ENCODE assay signal across 26 mouse cellular contexts in genomic region chr5:118033328-118033727, GRCm38 (mm10). TPM values are rescaled to one million over a fixed set of nuclear protein-coding genes. Genes with fewer than 3 reads are reported as not detected.
A peak's percentile ranks its signal among the peaks of the same experiment; 100 is the strongest.
DNase-seq lines count a peak whose midpoint lies in the region; ATAC-seq lines count a peak whose summit lies in the region.
"Had no signal": no experiment of that assay in that cellular context is flagged by ENCODE, and none has a peak within 500 bp of the region (broad histone marks: within the 10 kb centered on the region; RNA-seq: fewer than 3 reads in every experiment).

No protein-coding gene starts in this region.

- peaks cover 41% of the 10 kb centered on the region for H3K4me1 ChIP-seq in heart, embryonic 11.5 days (ENCODE audit: control insufficient read depth, insufficient read depth, low read length)
- peaks cover 93% of the 10 kb centered on the region for H3K4me1 ChIP-seq in megakaryocyte, embryonic 14.5 days

- H3K9me3 ChIP-seq in heart, embryonic 11.5 days (replicated peaks; ENCODE audit: control insufficient read depth, low read length) = no peaks in the 10 kb centered on the region
- no peaks in the 10 kb centered on the region for H3K9me3 ChIP-seq in megakaryocyte, embryonic 14.5 days
- H3K9me3 ChIP-seq: lung, embryonic 15.5 days had no signal

- intact Hi-C loops in heart, postnatal 25 days (cut with DNase I) = no loop called here

- H3K27me3 ChIP-seq in heart, embryonic 11.5 days (ENCODE audit: control insufficient read depth, insufficient read depth, low read length) = peaks cover 21% of the 10 kb centered on the region
- no peaks in the 10 kb centered on the region for H3K27me3 ChIP-seq in megakaryocyte, embryonic 14.5 days (replicated peaks)

- no peak overlapping the region for H3K4me2 ChIP-seq in heart, embryonic 11.5 days
- H3K4me2 ChIP-seq: forebrain, embryonic 13.5 days; lung, embryonic 15.5 days; midbrain, embryonic 12.5 days had no signal

- DNase-seq in adrenal gland, adult 2 months = peak; percentile 54
- DNase-seq in adrenal gland, adult (ENCODE audit: inconsistent age in 2 of 2, low spot score in 1 of 2) = no peak
- DNase-seq in heart, postnatal 25 days (ENCODE audit: low spot score) = no peak
- no peak for DNase-seq in thymus, postnatal 10 days (ENCODE audit: low spot score in 2 of 2)
- no peak for DNase-seq in right cerebral cortex, adult 2 months (ENCODE audit: low spot score in 2 of 2)
- DNase-seq: embryo, embryonic 11 days; gastrocnemius, postnatal 10 days; heart, adult 11 months; kidney, postnatal 10 days; layer of hippocampus, postnatal 36 days; lung, postnatal 4 days; retina, postnatal 1 day; right cerebral cortex, postnatal 4 days; thymus, postnatal 14 days had no signal

- H3K9ac ChIP-seq in heart, embryonic 11.5 days (ENCODE audit: low read depth, low read length) = no peak overlapping the region
- H3K9ac ChIP-seq: forebrain, embryonic 13.5 days; liver, embryonic 14.5 days; lung, embryonic 15.5 days; midbrain, embryonic 12.5 days had no signal

- WGBS in heart, embryonic 11.5 days (ENCODE audit: insufficient replicate concordance) = 18% methylated on average over 4 of the region's 4 CpGs

- no peak overlapping the region for H3K4me3 ChIP-seq in heart, embryonic 11.5 days (ENCODE audit: low read depth, low read length)
- H3K4me3 ChIP-seq in megakaryocyte, embryonic 14.5 days (replicated peaks) = peak overlapping the region; percentile 64
- H3K4me3 ChIP-seq: forebrain, embryonic 13.5 days; hindbrain, embryonic 10.5 days; layer of hippocampus, adult 2 months; lung, embryonic 15.5 days; midbrain, embryonic 12.5 days had no signal

- H3K36me3 ChIP-seq in heart, embryonic 11.5 days (ENCODE audit: control insufficient read depth, insufficient read depth, low read length) = no peaks in the 10 kb centered on the region
- peaks cover 65% of the 10 kb centered on the region for H3K36me3 ChIP-seq in megakaryocyte, embryonic 14.5 days (replicated peaks; ENCODE audit: low read length)
- H3K36me3 ChIP-seq: hindbrain, embryonic 10.5 days; lung, embryonic 15.5 days; midbrain, embryonic 12.5 days had no signal

- ATAC-seq in heart, embryonic 11.5 days (replicated peaks; ENCODE audit: insufficient number of reproducible peaks, low FRiP score, low TSS enrichment) = no peak
- ATAC-seq in megakaryocyte, adult 5-6 weeks (ENCODE audit: poor library complexity, severe bottlenecking) = no peak
- ATAC-seq: activated CD4-positive, CD25-positive, alpha-beta regulatory T cell, adult 4 months; forebrain, embryonic 13.5 days; hindbrain, postnatal 0 days; intestine, postnatal 0 days had no signal

- H3K27ac ChIP-seq in heart, embryonic 11.5 days (ENCODE audit: low read depth, low read length) = peak overlapping the region; percentile 50; the same call in 1 of the 2 replicates
- H3K27ac ChIP-seq: forebrain, embryonic 13.5 days; hindbrain, embryonic 10.5 days; hindbrain, postnatal 0 days; layer of hippocampus, adult 2 months; liver, embryonic 14.5 days; lung, embryonic 15.5 days; midbrain, embryonic 12.5 days had no signal

RNA-seq across cellular contexts. Expression of gene Tesc, which starts 5.8 kb away (rescaled TPM):
- 100 to 1,000 TPM; 109 to 185 TPM for total RNA-seq in adrenal gland, adult 2 months (2021)
- polyA plus RNA-seq in adrenal gland, adult 2 months (2012; rRNA removed) = 737 and 1,088 TPM in 2 replicates
- 17.9 and 21.3 TPM in 2 replicates for polyA plus RNA-seq in heart, embryonic 11.5 days (2014; fragmentation: Nextera tagmentation; extraction: Ambion mirVana)
- 100 to 1,000 TPM; 192 to 217 TPM for total RNA-seq in heart, postnatal 25 days (2021)
- polyA plus RNA-seq in megakaryocyte, embryonic 14.5 days (2012; ENCODE audit: insufficient read depth, low replicate concordance) = 940 and 1,036 TPM in 2 replicates
- total RNA-seq in megakaryocyte, adult 5-6 weeks (2015) = 1.8 and 4.2 TPM in 2 replicates
- total RNA-seq in megakaryocyte, adult 5-6 weeks (2017) = 2.2 and 2.4 TPM in 2 replicates

RNA-seq across cellular contexts. Expression of gene Fbxo21, which starts 56.8 kb away (rescaled TPM):
- 10 to 100 TPM; 52.6 to 95.2 TPM for total RNA-seq in adrenal gland, adult 2 months (2021)
- polyA plus RNA-seq in adrenal gland, adult 2 months (2012; rRNA removed) = 93.6 and 106 TPM in 2 replicates
- 46.2 and 52.8 TPM in 2 replicates for polyA plus RNA-seq in heart, embryonic 11.5 days (2014; fragmentation: Nextera tagmentation; extraction: Ambion mirVana)
- total RNA-seq in heart, postnatal 25 days (2021) = 10 to 100 TPM; 38.2 to 44.9 TPM
- 3.1 and 3.6 TPM in 2 replicates for polyA plus RNA-seq in megakaryocyte, embryonic 14.5 days (2012; ENCODE audit: insufficient read depth, low replicate concordance)
- 2.0 and 3.1 TPM in 2 replicates for total RNA-seq in megakaryocyte, adult 5-6 weeks (2015)
- 4.2 and 4.8 TPM in 2 replicates for total RNA-seq in megakaryocyte, adult 5-6 weeks (2017)

Comparison
In these comparisons a context has a peak if more than half of its experiments do, and no peak if none do; other contexts are left out.
1. RNA of gene Tesc, which starts 5.8 kb away (total RNA-seq): 192 to 217 TPM in heart, postnatal 25 days and 109 to 185 TPM in adrenal gland, adult 2 months; 1.8 to 4.2 TPM in megakaryocyte, adult 5-6 weeks; every median in the first group is over 10 times any median in the second.
2. RNA of gene Fbxo21, which starts 56.8 kb away (total RNA-seq): 52.6 to 95.2 TPM in adrenal gland, adult 2 months and 38.2 to 44.9 TPM in heart, postnatal 25 days; 2.0 to 4.8 TPM in megakaryocyte, adult 5-6 weeks; every median in the first group is over 4 times any median in the second.